ENCODE assay signal across 8 mouse cellular contexts in genomic region chr5:120127641-120128040, GRCm38 (mm10). TPM values are rescaled to one million over a fixed set of nuclear protein-coding genes. Genes with fewer than 3 reads are reported as not detected.
DNase-seq lines count a peak whose midpoint lies in the region; ATAC-seq and TF ChIP-seq lines count a peak whose summit lies in the region.

No protein-coding gene starts in this region.

- H3K4me1 ChIP-seq in forebrain, embryonic 14.5 days (ENCODE audit: control insufficient read depth, insufficient read depth, low read length), result no peaks in the 10 kb centered on the region
- H3K4me1 ChIP-seq in forebrain, embryonic 16.5 days (replicated peaks; ENCODE audit: control insufficient read depth, insufficient read depth, low read length), result no peaks in the 10 kb centered on the region
- no peaks in the 10 kb centered on the region for H3K4me1 ChIP-seq in lung, embryonic 16.5 days (replicated peaks; ENCODE audit: control insufficient read depth, insufficient read depth, low read length)

- no peak overlapping the region for H3K27ac ChIP-seq in forebrain, embryonic 14.5 days (ENCODE audit: low read depth, low read length)
- H3K27ac ChIP-seq in forebrain, embryonic 16.5 days (ENCODE audit: low read length), result no peak overlapping the region
- no peak overlapping the region for H3K27ac ChIP-seq in lung, embryonic 16.5 days (ENCODE audit: low read length)

- peak; percentile 81 for TF ChIP-seq CTCF in brain, embryonic 14.5 days (IDR thresholded peaks at IDR 0.05; ENCODE audit: borderline replicate concordance, extremely low read depth, insufficient read depth, insufficient read length)

- no peak for TF ChIP-seq POLR2A in brain, embryonic 14.5 days (IDR thresholded peaks at IDR 0.05; ENCODE audit: borderline replicate concordance, extremely low read depth, insufficient read depth, insufficient read length, poor library complexity, severe bottlenecking)

- H3K9me3 ChIP-seq in forebrain, embryonic 14.5 days (replicated peaks; ENCODE audit: control insufficient read depth, low read length), result no peaks in the 10 kb centered on the region
- no peaks in the 10 kb centered on the region for H3K9me3 ChIP-seq in forebrain, embryonic 16.5 days (ENCODE audit: control insufficient read depth, low read length)
- no peaks in the 10 kb centered on the region for H3K9me3 ChIP-seq in lung, embryonic 16.5 days (ENCODE audit: control insufficient read depth, low read length)

- peaks cover 78% of the 10 kb centered on the region for H3K36me3 ChIP-seq in forebrain, embryonic 14.5 days (ENCODE audit: control insufficient read depth, insufficient read depth, low read length)
- H3K36me3 ChIP-seq in forebrain, embryonic 16.5 days (ENCODE audit: control insufficient read depth, insufficient read depth), result peaks cover 4% of the 10 kb centered on the region
- peaks cover 28% of the 10 kb centered on the region for H3K36me3 ChIP-seq in lung, embryonic 16.5 days (ENCODE audit: control insufficient read depth, insufficient read depth, low read length)
- H3K36me3 ChIP-seq in splenic B cell, adult 2 months (ENCODE audit: control insufficient read depth, insufficient read depth, low read length, poor library complexity, severe bottlenecking), result peaks cover 8% of the 10 kb centered on the region

- H3K27me3 ChIP-seq in forebrain, embryonic 14.5 days (replicated peaks; ENCODE audit: control insufficient read depth, insufficient read depth, low read length), result no peaks in the 10 kb centered on the region
- no peaks in the 10 kb centered on the region for H3K27me3 ChIP-seq in forebrain, embryonic 16.5 days (replicated peaks; ENCODE audit: control insufficient read depth, insufficient read depth, low read length)
- H3K27me3 ChIP-seq in lung, embryonic 16.5 days (ENCODE audit: control insufficient read depth, insufficient read depth, low read depth, low read length), result no peaks in the 10 kb centered on the region
- no peaks in the 10 kb centered on the region for H3K27me3 ChIP-seq in splenic B cell, adult 2 months (ENCODE audit: control insufficient read depth, insufficient read depth, low read length, poor library complexity, severe bottlenecking)

- H3K4me2 ChIP-seq in forebrain, embryonic 14.5 days (ENCODE audit: low read length), result no peak overlapping the region
- no peak overlapping the region for H3K4me2 ChIP-seq in forebrain, embryonic 16.5 days (ENCODE audit: low read length)
- H3K4me2 ChIP-seq in lung, embryonic 16.5 days (ENCODE audit: low read depth, low read length), result no peak overlapping the region

- DNase-seq in forebrain, embryonic 14.5 days (ENCODE audit: low spot score), result peak; percentile 31
- no peak for DNase-seq in lung, postnatal 36 days
- DNase-seq in brain, embryonic 14.5 days (ENCODE audit: low read depth), result peak; percentile 37
- DNase-seq in splenic B cell, adult 2 months (ENCODE audit: low read depth, low spot score), result peak; percentile 46
- DNase-seq in natural killer cell, adult 2 months (ENCODE audit: low spot score in 2 of 2), result no peak
- no peak for DNase-seq in ovary, postnatal 36 days (ENCODE audit: low spot score)

- no peak overlapping the region for H3K9ac ChIP-seq in forebrain, embryonic 14.5 days (ENCODE audit: low read length)
- no peak overlapping the region for H3K9ac ChIP-seq in forebrain, embryonic 16.5 days (replicated peaks; ENCODE audit: low read depth, low read length)
- H3K9ac ChIP-seq in lung, embryonic 16.5 days (ENCODE audit: low read length), result no peak overlapping the region

- H3K4me3 ChIP-seq in forebrain, embryonic 14.5 days (ENCODE audit: low read depth, low read length), result no peak overlapping the region
- H3K4me3 ChIP-seq in forebrain, embryonic 16.5 days (replicated peaks; ENCODE audit: low read length), result no peak overlapping the region
- H3K4me3 ChIP-seq in lung, embryonic 16.5 days (ENCODE audit: low read length), result no peak overlapping the region

- 48% methylated on average over 10 of the region's 10 CpGs for WGBS in forebrain, embryonic 14.5 days
- 50% methylated on average over 10 of the region's 10 CpGs for WGBS in forebrain, embryonic 16.5 days
- 57% methylated on average over 10 of the region's 10 CpGs for WGBS in lung, embryonic 16.5 days

- no peak for ATAC-seq in forebrain, embryonic 14.5 days
- no peak for ATAC-seq in forebrain, embryonic 16.5 days
- ATAC-seq in lung, embryonic 16.5 days (ENCODE audit: low read depth), result 0 out of 2 replicates have a peak, but pooled peaks have one; percentile 11

RNA-seq across cellular contexts. Expression of gene Rbm19, which starts 11.4 kb away (rescaled TPM):
- polyA plus RNA-seq in forebrain, embryonic 14.5 days (2014; fragmentation: Nextera tagmentation; extraction: Ambion mirVana), result 12.8 and 15.0 TPM in 2 replicates
- polyA plus RNA-seq in forebrain, embryonic 16.5 days (2015; fragmentation: Nextera tagmentation; extraction: Ambion mirVana), result 16.4 and 16.9 TPM in 2 replicates
- 19.3 and 20.4 TPM in 2 replicates for polyA plus RNA-seq in lung, embryonic 16.5 days (2015; fragmentation: Nextera tagmentation; extraction: Ambion mirVana)
- 12.6 and 15.7 TPM in 2 replicates for polyA plus RNA-seq in brain, embryonic 14.5 days (2012; rRNA removed)

Comparison
In these comparisons a context has a peak if more than half of its experiments do, and no peak if none do; other contexts are left out.
1. DNase-seq: peak in forebrain, embryonic 14.5 days (single experiment), brain, embryonic 14.5 days (single experiment) and splenic B cell, adult 2 months (single experiment); none in lung, postnatal 36 days (single experiment), natural killer cell, adult 2 months (0 of 2) and ovary, postnatal 36 days (single experiment).